Comparison of ENCODE assay signal across 20 mouse cellular contexts in the genomic region with DNA sequence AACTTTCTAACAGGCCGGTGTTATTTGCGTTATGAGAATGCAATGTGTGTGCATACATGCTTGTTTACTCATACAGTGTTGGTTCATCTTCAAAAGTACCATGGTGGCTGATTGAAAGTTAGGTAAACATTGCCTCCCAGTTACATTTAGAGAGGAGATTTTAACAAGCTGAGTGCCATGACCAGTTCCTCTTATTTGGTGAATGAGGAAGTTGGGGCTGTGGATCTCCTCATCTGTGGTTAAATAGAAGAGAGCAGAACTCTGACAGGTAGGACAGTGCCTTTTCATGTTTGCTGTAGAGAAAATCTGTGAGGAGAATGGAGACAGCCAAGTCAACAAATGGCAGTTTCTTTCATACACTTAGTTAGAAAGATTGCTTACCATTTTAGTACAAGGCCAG. TPM values are rescaled to one million over a fixed set of nuclear protein-coding genes. Genes with fewer than 3 reads are reported as not detected.
DNase-seq lines count a peak whose midpoint lies in the region; ATAC-seq and TF ChIP-seq lines count a peak whose summit lies in the region.
"Had no signal": no experiment of that assay in that cellular context is flagged by ENCODE, and none has a peak within 500 bp of the region (broad histone marks: within the 10 kb centered on the region; RNA-seq: fewer than 3 reads in every experiment).

No protein-coding gene starts in this region.

- no peaks in the 10 kb centered on the region for H3K36me3 ChIP-seq in spleen, adult 2 months (ENCODE audit: control insufficient read depth, insufficient read depth, low read length)
- peaks cover 20% of the 10 kb centered on the region for H3K36me3 ChIP-seq in G1E (replicated peaks)
- no peaks in the 10 kb centered on the region for H3K36me3 ChIP-seq in splenic B cell, adult 2 months (ENCODE audit: control insufficient read depth, insufficient read depth, low read length, poor library complexity, severe bottlenecking)
- H3K36me3 ChIP-seq: heart, embryonic 13.5 days; limb, embryonic 10.5 days; stomach, embryonic 15.5 days had no signal

- H3K9me3 ChIP-seq in G1E (replicated peaks) = no peaks in the 10 kb centered on the region
- H3K9me3 ChIP-seq: forebrain, embryonic 13.5 days; heart, embryonic 13.5 days; limb, embryonic 10.5 days; stomach, embryonic 15.5 days had no signal

- no peak overlapping the region for H3K27ac ChIP-seq in spleen, adult 2 months (ENCODE audit: insufficient read depth, low read length)
- H3K27ac ChIP-seq: forebrain, embryonic 13.5 days; heart, embryonic 13.5 days; left cerebral cortex, adult 2 months; limb, embryonic 10.5 days had no signal

- no peak overlapping the region for H3K4me3 ChIP-seq in spleen, adult 2 months (ENCODE audit: extremely low read depth, insufficient read depth, insufficient read length)
- H3K4me3 ChIP-seq in G1E (ENCODE audit: low read depth, low read length) = no peak overlapping the region
- H3K4me3 ChIP-seq: forebrain, embryonic 13.5 days; heart, embryonic 13.5 days; left cerebral cortex, adult 2 months; limb, embryonic 10.5 days; stomach, embryonic 15.5 days had no signal

- TF ChIP-seq CTCF in spleen, adult 2 months (IDR thresholded peaks at IDR 0.05; ENCODE audit: extremely low read depth, insufficient read depth, insufficient read length, insufficient replicate concordance) = no peak
- no peak for TF ChIP-seq CTCF in G1E (IDR thresholded peaks at IDR 0.05; ENCODE audit: low read depth, low read length)

- DNase-seq in spleen, adult 2 months (ENCODE audit: low read depth in 1 of 2, low spot score in 2 of 2) = peak; percentile 32 to 42
- no peak for DNase-seq in spleen, postnatal 14 days (ENCODE audit: low spot score in 2 of 2)
- peak; percentile 12 for DNase-seq in G1E (ENCODE audit: low spot score)
- peak; percentile 76 for DNase-seq in splenic B cell, adult 2 months (ENCODE audit: low read depth, low spot score)
- no peak for DNase-seq in cerebellum, adult 18-20 months
- no peak for DNase-seq in kidney, adult 18-20 months
- DNase-seq: adrenal gland, postnatal 36 days; cerebellum, adult 8-10 months; heart, adult 11 months; heart, postnatal 36 days; kidney, adult 2 months; kidney, postnatal 25 days; liver, postnatal 0 days; lung, postnatal 10 days had no signal

- no peak for TF ChIP-seq POLR2A in spleen, adult 2 months (IDR thresholded peaks at IDR 0.05; ENCODE audit: low read depth, low read length)

- peak; percentile 86 for ATAC-seq in G1E (ENCODE audit: extremely low read depth, insufficient number of reproducible peaks, low FRiP score, poor library complexity, severe bottlenecking)
- ATAC-seq in granulocyte monocyte progenitor cell, adult 5-6 weeks (replicated peaks; ENCODE audit: poor library complexity, severe bottlenecking) = peak; percentile 93
- ATAC-seq: forebrain, embryonic 13.5 days; liver, postnatal 0 days had no signal

- WGBS in spleen, adult 2 months = 45% methylated on average over 2 of the region's 2 CpGs

- peaks cover 17% of the 10 kb centered on the region for H3K4me1 ChIP-seq in spleen, adult 2 months (ENCODE audit: control insufficient read depth, insufficient read depth, insufficient read length)
- peaks cover 25% of the 10 kb centered on the region for H3K4me1 ChIP-seq in G1E (ENCODE audit: insufficient read depth, low read depth, low read length)
- H3K4me1 ChIP-seq: limb, embryonic 10.5 days; stomach, embryonic 15.5 days had no signal

- H3K27me3 ChIP-seq in spleen, adult 2 months (ENCODE audit: control insufficient read depth, insufficient read depth, low read length) = no peaks in the 10 kb centered on the region
- no peaks in the 10 kb centered on the region for H3K27me3 ChIP-seq in G1E (ENCODE audit: insufficient read depth, low read length)
- no peaks in the 10 kb centered on the region for H3K27me3 ChIP-seq in splenic B cell, adult 2 months (ENCODE audit: control insufficient read depth, insufficient read depth, low read length, poor library complexity, severe bottlenecking)
- H3K27me3 ChIP-seq: forebrain, embryonic 13.5 days; heart, embryonic 13.5 days; stomach, embryonic 15.5 days had no signal

RNA-seq across cellular contexts. Expression of a gene that starts 27.3 kb away (rescaled TPM):
- polyA plus RNA-seq in spleen, adult 2 months (2012; rRNA removed) = 12.6 and 15.5 TPM in 2 replicates
- total RNA-seq in G1E (2014; fragmentation: Nextera tagmentation) (12.0 and 16.0 TPM in 2 replicates), G1E (2017) (22.9 and 24.7 TPM in 2 replicates)
- polyA plus RNA-seq in G1E (2012) = 6.1 and 11.2 TPM in 2 replicates
- 13.4 and 17.7 TPM in 2 replicates for total RNA-seq in granulocyte monocyte progenitor cell, adult 5-6 weeks (2014; fragmentation: Nextera tagmentation)
- 18.0 and 27.9 TPM in 2 replicates for total RNA-seq in granulocyte monocyte progenitor cell, adult 5-6 weeks (2017)

Comparison
In these comparisons a context has a peak if more than half of its experiments do, and no peak if none do; other contexts are left out.
1. DNase-seq: peak in spleen, adult 2 months (2 of 2), G1E (single experiment) and splenic B cell, adult 2 months (single experiment); none in spleen, postnatal 14 days (0 of 2), cerebellum, adult 18-20 months (0 of 2) and kidney, adult 18-20 months (single experiment).